In the genomic region with DNA sequence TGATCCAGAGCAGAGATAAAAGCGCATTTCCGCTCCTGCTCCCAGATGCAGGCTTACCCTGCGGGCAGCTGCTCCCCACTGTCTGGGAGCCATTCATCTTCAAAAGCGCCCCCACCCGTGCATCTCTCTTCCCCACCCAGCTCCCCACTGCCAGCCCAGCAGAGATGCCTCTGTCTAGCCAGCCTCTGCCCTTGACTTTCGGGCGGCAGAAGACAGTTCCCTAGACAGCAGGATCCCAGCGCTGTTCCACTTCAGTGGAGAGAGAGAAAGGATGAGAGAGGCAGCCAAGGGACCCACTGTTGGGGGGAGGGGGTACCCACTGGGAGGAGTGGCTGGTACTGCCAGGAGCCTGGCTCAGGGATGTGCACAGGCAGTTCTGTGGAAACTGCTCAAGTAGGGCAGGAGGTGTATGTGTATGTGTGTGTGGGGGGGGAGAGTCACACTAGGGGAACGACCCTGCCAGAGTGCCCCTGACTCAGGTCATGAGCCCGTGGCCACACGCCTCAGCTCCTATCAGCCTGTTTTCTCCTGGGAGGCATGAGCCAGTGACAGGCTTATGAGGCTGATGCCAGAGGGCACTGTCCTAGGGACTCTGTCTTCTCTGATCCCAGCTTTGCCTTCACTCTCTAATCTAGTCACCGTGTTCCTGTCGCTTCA, we compare ENCODE assay signal across 10 mouse cellular contexts. TPM values are rescaled to one million over a fixed set of nuclear protein-coding genes. Genes with fewer than 3 reads are reported as not detected.
DNase-seq lines count a peak whose midpoint lies in the region; ATAC-seq and TF ChIP-seq lines count a peak whose summit lies in the region.
"Had no signal": no experiment of that assay in that cellular context is flagged by ENCODE, and none has a peak within 500 bp of the region (broad histone marks: within the 10 kb centered on the region; RNA-seq: fewer than 3 reads in every experiment).

No protein-coding gene starts in this region.

- DNase-seq in frontal cortex, postnatal 10 days (ENCODE audit: low spot score in 2 of 2), result peak; percentile 53 to 59
- DNase-seq in frontal cortex, postnatal 14 days (ENCODE audit: low spot score in 2 of 2), result no peak
- no peak for DNase-seq in stomach, postnatal 0 days (ENCODE audit: low spot score)
- DNase-seq in hindbrain, postnatal 0 days (ENCODE audit: low spot score), result peak; percentile 81
- DNase-seq in embryo, embryonic 10.5 days (ENCODE audit: low spot score), result no peak
- DNase-seq in embryo, embryonic 9.5 days (ENCODE audit: extremely low spot score), result no peak
- DNase-seq: liver, embryonic 13.5 days had no signal

- 0 out of 2 replicates have a peak overlapping the region, but pooled peaks have one; percentile 3 for H3K9ac ChIP-seq in stomach, embryonic 14.5 days (replicated peaks; ENCODE audit: low read depth, low read length)
- H3K9ac ChIP-seq in stomach, postnatal 0 days (ENCODE audit: low read length), result no peak overlapping the region
- H3K9ac ChIP-seq in hindbrain, postnatal 0 days (replicated peaks; ENCODE audit: low read length), result peak overlapping the region; percentile 30
- 0 out of 2 replicates have a peak overlapping the region, but pooled peaks have one; percentile 43 for H3K9ac ChIP-seq in stomach, embryonic 16.5 days (ENCODE audit: low read length)
- H3K9ac ChIP-seq: liver, embryonic 13.5 days had no signal

- ATAC-seq in stomach, embryonic 14.5 days (ENCODE audit: insufficient number of reproducible peaks, insufficient read depth, low FRiP score, low read depth), result no peak
- no peak for ATAC-seq in stomach, postnatal 0 days (ENCODE audit: low FRiP score, low TSS enrichment)
- ATAC-seq in hindbrain, postnatal 0 days, result peak; percentile 81
- no peak for ATAC-seq in stomach, embryonic 16.5 days (ENCODE audit: insufficient read depth, low FRiP score)

- H3K27ac ChIP-seq in stomach, embryonic 14.5 days (ENCODE audit: low read length), result 0 out of 2 replicates have a peak overlapping the region, but pooled peaks have one; percentile 15
- no peak overlapping the region for H3K27ac ChIP-seq in stomach, postnatal 0 days (replicated peaks)
- peak overlapping the region; percentile 90 for H3K27ac ChIP-seq in hindbrain, postnatal 0 days
- H3K27ac ChIP-seq in stomach, embryonic 16.5 days (ENCODE audit: low read length), result no peak overlapping the region
- H3K27ac ChIP-seq: liver, embryonic 13.5 days had no signal

- peaks cover 30% of the 10 kb centered on the region; the same call in 1 of the 2 replicates for H3K4me1 ChIP-seq in stomach, embryonic 14.5 days (ENCODE audit: control insufficient read depth, insufficient read depth, low read length)
- 0 out of 2 replicates have a peak, but pooled peaks cover 3% of the 10 kb centered on the region for H3K4me1 ChIP-seq in stomach, postnatal 0 days (replicated peaks; ENCODE audit: control insufficient read depth, insufficient read depth)
- peaks cover 38% of the 10 kb centered on the region for H3K4me1 ChIP-seq in hindbrain, postnatal 0 days (ENCODE audit: insufficient read depth, low read length)
- peaks cover 23% of the 10 kb centered on the region for H3K4me1 ChIP-seq in stomach, embryonic 16.5 days (ENCODE audit: control insufficient read depth, insufficient read depth, low read length)

- TF ChIP-seq CTCF in stomach, postnatal 0 days (IDR thresholded peaks at IDR 0.05; ENCODE audit: low read depth), result no peak
- 0 out of 2 replicates have a peak, but pooled peaks have one; percentile 1 for TF ChIP-seq CTCF in hindbrain, postnatal 0 days (IDR thresholded peaks at IDR 0.05; ENCODE audit: low read depth)

- no peak overlapping the region for H3K4me2 ChIP-seq in stomach, embryonic 14.5 days (replicated peaks; ENCODE audit: low read depth, low read length)
- H3K4me2 ChIP-seq in stomach, postnatal 0 days (replicated peaks; ENCODE audit: low read depth), result no peak overlapping the region
- peak overlapping the region; percentile 44 for H3K4me2 ChIP-seq in hindbrain, postnatal 0 days (ENCODE audit: low read depth, low read length)
- H3K4me2 ChIP-seq in stomach, embryonic 16.5 days (ENCODE audit: low read depth, low read length), result no peak overlapping the region
- H3K4me2 ChIP-seq: liver, embryonic 13.5 days had no signal

- H3K36me3 ChIP-seq in stomach, embryonic 14.5 days (ENCODE audit: control insufficient read depth, insufficient read depth, low read length), result no peaks in the 10 kb centered on the region
- no peaks in the 10 kb centered on the region for H3K36me3 ChIP-seq in stomach, postnatal 0 days (ENCODE audit: control insufficient read depth, insufficient read depth, low read length)
- H3K36me3 ChIP-seq in hindbrain, postnatal 0 days (ENCODE audit: insufficient read depth, low read length), result no peaks in the 10 kb centered on the region
- no peaks in the 10 kb centered on the region for H3K36me3 ChIP-seq in stomach, embryonic 16.5 days (ENCODE audit: control insufficient read depth, insufficient read depth, low read length)
- H3K36me3 ChIP-seq: liver, embryonic 13.5 days had no signal

- H3K4me3 ChIP-seq in stomach, embryonic 14.5 days (ENCODE audit: low read depth, low read length), result no peak overlapping the region
- H3K4me3 ChIP-seq in stomach, postnatal 0 days (ENCODE audit: low read depth, low read length), result no peak overlapping the region
- H3K4me3 ChIP-seq in hindbrain, postnatal 0 days (ENCODE audit: low read length), result no peak overlapping the region
- no peak overlapping the region for H3K4me3 ChIP-seq in stomach, embryonic 16.5 days (replicated peaks; ENCODE audit: low read length)
- H3K4me3 ChIP-seq: liver, embryonic 13.5 days had no signal

- TF ChIP-seq EP300 in stomach, postnatal 0 days (optimal IDR thresholded peaks at IDR 0.05), result no peak

- 36% methylated on average over 13 of the region's 13 CpGs for WGBS in stomach, embryonic 14.5 days
- 40% methylated on average over 12 of the region's 13 CpGs for WGBS in stomach, postnatal 0 days
- 9% methylated on average over 13 of the region's 13 CpGs for WGBS in hindbrain, postnatal 0 days
- 37% methylated on average over 13 of the region's 13 CpGs for WGBS in stomach, embryonic 16.5 days

- H3K27me3 ChIP-seq in stomach, embryonic 14.5 days (ENCODE audit: control insufficient read depth, insufficient read depth, low read length), result no peaks in the 10 kb centered on the region
- no peaks in the 10 kb centered on the region for H3K27me3 ChIP-seq in stomach, postnatal 0 days (ENCODE audit: control insufficient read depth, insufficient read depth, low read length)
- no peaks in the 10 kb centered on the region for H3K27me3 ChIP-seq in hindbrain, postnatal 0 days (ENCODE audit: insufficient read depth, low read length)
- peaks cover 3% of the 10 kb centered on the region; the same call in 1 of the 2 replicates for H3K27me3 ChIP-seq in stomach, embryonic 16.5 days (ENCODE audit: control insufficient read depth, insufficient read depth, low read length)
- H3K27me3 ChIP-seq: CH12.LX had no signal

- no peaks in the 10 kb centered on the region for H3K9me3 ChIP-seq in stomach, embryonic 14.5 days (ENCODE audit: control insufficient read depth, low read depth, low read length)
- no peaks in the 10 kb centered on the region for H3K9me3 ChIP-seq in stomach, postnatal 0 days (ENCODE audit: control insufficient read depth, low read length)
- H3K9me3 ChIP-seq in hindbrain, postnatal 0 days (ENCODE audit: low read length), result no peaks in the 10 kb centered on the region
- no peaks in the 10 kb centered on the region for H3K9me3 ChIP-seq in stomach, embryonic 16.5 days (replicated peaks; ENCODE audit: control insufficient read depth, low read length)
- H3K9me3 ChIP-seq: liver, embryonic 13.5 days had no signal

RNA-seq across cellular contexts. Expression of a gene that starts 7.3 kb away (rescaled TPM):
- polyA plus RNA-seq in stomach, embryonic 14.5 days (2014; fragmentation: Nextera tagmentation; extraction: Ambion mirVana), result 19.9 and 20.8 TPM in 2 replicates
- 22.1 and 22.2 TPM in 2 replicates for polyA plus RNA-seq in stomach, postnatal 0 days (2015; fragmentation: Nextera tagmentation; extraction: Ambion mirVana)
- total RNA-seq in hindbrain, postnatal 0 days (2014; rRNA removed), result 48.4 and 54.7 TPM in 2 replicates
- polyA plus RNA-seq in hindbrain, postnatal 0 days (2015; fragmentation: Nextera tagmentation; extraction: Ambion mirVana), result 46.0 and 48.1 TPM in 2 replicates
- 19.6 and 24.8 TPM in 2 replicates for polyA plus RNA-seq in stomach, embryonic 16.5 days (2015; fragmentation: Nextera tagmentation; extraction: Ambion mirVana)
- total RNA-seq: CH12.LX had no signal

RNA-seq across cellular contexts. Expression of a gene that starts 8.1 kb away (rescaled TPM):
- 1.2 and 1.7 TPM in 2 replicates for polyA plus RNA-seq in stomach, embryonic 14.5 days (2014; fragmentation: Nextera tagmentation; extraction: Ambion mirVana)
- polyA plus RNA-seq in stomach, postnatal 0 days (2015; fragmentation: Nextera tagmentation; extraction: Ambion mirVana), result 2.6 and 2.7 TPM in 2 replicates
- 1.2 and 1.3 TPM in 2 replicates for total RNA-seq in hindbrain, postnatal 0 days (2014; rRNA removed)
- 5.3 and 6.4 TPM in 2 replicates for polyA plus RNA-seq in hindbrain, postnatal 0 days (2015; fragmentation: Nextera tagmentation; extraction: Ambion mirVana)
- polyA plus RNA-seq in stomach, embryonic 16.5 days (2015; fragmentation: Nextera tagmentation; extraction: Ambion mirVana), result 1.1 and 1.6 TPM in 2 replicates
- total RNA-seq: CH12.LX had no signal

RNA-seq across cellular contexts. Expression of a gene that starts 34.6 kb away (rescaled TPM):
- polyA plus RNA-seq in stomach, embryonic 14.5 days (2014; fragmentation: Nextera tagmentation; extraction: Ambion mirVana), result 4.5 and 6.2 TPM in 2 replicates
- 5.7 and 6.1 TPM in 2 replicates for polyA plus RNA-seq in stomach, postnatal 0 days (2015; fragmentation: Nextera tagmentation; extraction: Ambion mirVana)
- total RNA-seq in hindbrain, postnatal 0 days (2014; rRNA removed), result 3.8 and 4.0 TPM in 2 replicates
- 1.1 and 1.6 TPM in 2 replicates for polyA plus RNA-seq in hindbrain, postnatal 0 days (2015; fragmentation: Nextera tagmentation; extraction: Ambion mirVana)
- polyA plus RNA-seq in stomach, embryonic 16.5 days (2015; fragmentation: Nextera tagmentation; extraction: Ambion mirVana), result 8.2 and 9.3 TPM in 2 replicates

Comparison
In these comparisons a context has a peak if more than half of its experiments do, and no peak if none do; other contexts are left out.
1. DNase-seq: peak in frontal cortex, postnatal 10 days (2 of 2) and hindbrain, postnatal 0 days (single experiment); none in frontal cortex, postnatal 14 days (0 of 2), stomach, postnatal 0 days (single experiment), embryo, embryonic 10.5 days (single experiment) and embryo, embryonic 9.5 days (single experiment).
2. H3K27ac ChIP-seq: peak in stomach, embryonic 14.5 days (single experiment) and hindbrain, postnatal 0 days (single experiment); none in stomach, postnatal 0 days (single experiment) and stomach, embryonic 16.5 days (single experiment).